Mouse (Mus musculus) ovary, postnatal 14 days (tissue): ENCODE data around the gene Ntrk3.
A peak's percentile ranks its signal among the peaks of the same experiment; 100 is the strongest.

ENCODE experiments used
- DNase-seq: peaks from one replicate; pipeline ENCODE4 v3.0.0; 2022; ENCODE audit warnings: low spot score

Ntrk3 gene

DNA sequence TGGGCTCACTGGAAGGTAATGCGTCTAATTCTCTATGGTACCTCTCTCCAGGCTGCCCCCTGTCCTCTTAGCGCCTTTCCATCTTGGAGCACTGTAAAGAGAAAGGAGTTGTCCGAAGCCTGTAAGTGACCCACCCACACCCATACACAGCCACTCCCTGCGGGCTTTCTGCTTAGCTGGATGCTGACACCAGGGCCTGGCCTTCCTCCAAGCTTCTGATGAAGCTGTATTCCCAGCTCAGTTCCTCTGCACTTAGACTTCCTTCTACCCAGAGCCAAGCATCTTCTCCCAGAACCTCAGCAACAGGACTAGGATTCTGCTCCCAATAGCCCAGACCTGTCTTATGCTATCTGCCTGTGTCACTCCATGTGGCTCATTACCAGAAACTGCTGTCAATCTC, 114.1 kb downstream of the Ntrk3 start:
- DNase-seq: no peak

DNA sequence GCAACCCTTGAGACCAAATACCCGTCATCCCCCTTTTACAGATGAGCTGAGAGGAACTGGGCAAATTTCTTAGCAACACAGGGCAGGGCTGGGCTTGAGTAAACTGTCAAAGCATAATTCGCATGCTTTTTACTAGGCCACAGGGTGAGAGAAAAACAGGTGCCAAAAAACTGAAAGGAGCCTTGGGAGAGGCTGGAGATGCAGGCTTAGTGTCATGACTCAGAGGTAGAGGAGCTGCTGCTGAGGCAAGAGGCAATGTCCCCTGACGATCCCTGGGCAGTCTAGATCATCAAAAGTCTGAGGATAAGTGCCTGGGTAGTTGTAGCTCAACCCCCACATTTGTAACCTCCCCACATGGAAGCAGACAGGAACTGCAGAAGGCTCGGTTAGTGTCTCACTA, 116.7 kb downstream of the Ntrk3 start:
- no peak for DNase-seq

DNA sequence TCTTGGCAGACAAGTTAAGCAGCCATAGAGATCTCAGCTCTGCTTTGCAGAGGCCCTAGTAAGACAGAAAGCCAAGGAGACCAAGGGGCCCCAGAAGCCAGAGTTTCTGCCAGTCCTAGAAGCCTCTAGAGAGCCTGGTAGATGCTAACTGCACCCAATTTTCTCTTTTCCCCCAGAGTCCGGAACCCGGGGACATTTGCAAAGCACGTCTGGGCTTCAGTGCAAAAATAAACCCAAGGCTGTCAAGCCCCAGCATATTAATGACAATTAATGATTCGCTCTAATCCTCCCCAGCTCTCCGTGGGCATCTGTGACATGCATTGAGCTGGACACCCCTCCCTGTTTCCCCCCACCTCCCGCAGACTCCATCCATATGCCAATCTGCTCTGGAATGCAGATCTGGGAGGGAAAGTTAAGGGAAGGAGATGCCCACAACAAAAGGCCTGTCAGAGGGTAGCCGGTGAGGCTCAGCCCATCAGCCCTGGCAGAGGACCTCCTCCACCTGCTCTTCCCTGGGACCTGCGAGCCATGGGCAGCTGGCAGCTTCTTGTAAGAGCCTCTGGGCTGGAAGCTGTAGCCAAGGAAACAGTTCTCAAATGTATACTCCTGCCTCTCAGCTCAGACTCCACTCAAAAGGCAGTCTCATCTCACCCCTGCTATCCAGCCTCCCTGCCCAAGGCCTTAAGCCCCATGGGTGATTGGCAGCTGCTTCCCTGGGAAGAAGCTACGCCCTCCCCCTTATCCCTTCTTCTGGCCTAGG, 117.8 kb downstream of the Ntrk3 start:
- no peak for DNase-seq

DNA sequence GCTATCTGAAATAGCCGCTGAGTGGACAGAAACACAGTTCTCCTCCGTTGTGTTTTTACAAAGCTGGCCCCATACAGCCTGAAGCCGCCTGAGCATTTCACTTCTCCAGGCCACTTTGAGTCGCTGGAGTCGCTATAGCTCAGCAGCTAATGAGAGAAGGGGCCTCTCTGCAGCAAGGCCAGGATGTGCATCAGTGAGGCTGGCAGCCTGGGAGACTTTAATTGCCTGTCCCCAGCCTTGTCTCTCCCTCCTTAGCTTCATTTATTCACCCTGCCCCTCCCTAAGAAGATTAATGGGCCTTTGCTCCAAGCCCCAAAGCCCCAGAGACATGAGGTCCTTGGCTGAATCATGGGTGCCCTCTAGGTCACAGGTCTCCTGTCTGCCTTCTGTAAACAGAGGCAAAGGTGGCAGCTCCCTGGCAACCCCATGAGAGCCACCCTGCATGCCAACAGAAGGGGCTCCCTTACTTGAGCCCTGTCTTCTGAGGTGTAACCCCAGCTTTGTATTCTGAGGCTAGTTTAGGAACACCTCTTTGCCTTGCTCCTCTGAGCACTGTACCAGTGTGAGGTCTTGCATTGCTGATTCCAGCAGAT, 132.2 kb downstream of the Ntrk3 start:
- no peak for DNase-seq

DNA sequence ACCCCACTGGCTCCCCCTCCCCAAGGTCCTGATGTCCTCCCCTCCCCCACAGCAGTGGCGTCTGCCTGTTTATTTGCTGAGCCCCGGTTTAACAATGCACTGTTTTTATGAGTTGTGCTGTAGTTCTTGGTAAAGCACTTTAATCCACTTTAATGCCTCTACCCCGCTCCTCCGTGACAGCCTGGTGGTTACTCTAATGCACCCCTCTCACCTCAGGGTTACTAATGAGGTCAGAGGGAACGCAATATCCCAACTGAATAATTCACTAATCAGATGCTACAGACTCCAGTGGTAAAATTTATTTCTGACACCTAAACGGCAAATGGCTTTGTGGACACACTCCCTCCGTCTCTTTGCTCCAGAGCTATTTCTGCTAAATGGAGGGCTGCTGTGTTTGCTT, 133.9 kb downstream of the Ntrk3 start:
- no peak for DNase-seq

DNA sequence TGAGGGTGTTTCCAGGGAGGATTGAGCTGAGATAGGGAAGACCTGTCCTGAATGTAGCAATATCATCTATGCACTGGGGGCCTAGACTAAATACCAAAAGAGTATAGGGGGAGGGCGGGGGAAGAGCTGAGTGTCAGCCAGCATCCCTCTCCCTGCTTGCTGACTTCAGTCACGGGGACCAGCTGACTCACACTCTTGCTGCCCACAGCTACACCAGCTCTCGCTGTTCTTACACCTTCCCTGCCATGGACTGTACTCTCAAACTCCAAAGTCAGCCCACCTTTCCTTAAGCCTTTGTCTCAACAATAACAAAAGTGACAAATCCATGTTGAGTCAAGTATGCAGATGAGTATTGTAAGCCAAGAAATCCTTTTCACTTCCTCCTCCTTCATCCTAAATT, 136.0 kb downstream of the Ntrk3 start:
- DNase-seq: no peak

DNA sequence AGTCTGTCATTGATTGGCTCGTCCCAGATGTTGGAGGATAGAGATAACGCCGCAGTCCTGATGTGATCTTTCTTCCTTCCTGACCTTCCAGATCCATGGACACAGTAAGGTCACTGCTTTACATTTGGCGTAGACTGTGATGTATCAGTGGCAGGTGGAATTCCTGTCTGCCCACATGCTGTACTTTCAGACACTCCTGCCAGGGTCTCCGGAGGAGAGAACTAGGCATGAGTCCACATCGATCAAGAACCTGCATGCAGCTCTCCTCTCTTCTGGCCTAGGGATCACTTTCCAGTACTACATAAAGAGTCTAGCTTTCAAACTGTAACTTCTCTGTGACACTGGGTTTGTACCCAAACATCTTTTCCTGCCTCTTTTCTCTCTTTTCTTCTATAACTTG, 136.9 kb downstream of the Ntrk3 start:
- DNase-seq: no peak

DNA sequence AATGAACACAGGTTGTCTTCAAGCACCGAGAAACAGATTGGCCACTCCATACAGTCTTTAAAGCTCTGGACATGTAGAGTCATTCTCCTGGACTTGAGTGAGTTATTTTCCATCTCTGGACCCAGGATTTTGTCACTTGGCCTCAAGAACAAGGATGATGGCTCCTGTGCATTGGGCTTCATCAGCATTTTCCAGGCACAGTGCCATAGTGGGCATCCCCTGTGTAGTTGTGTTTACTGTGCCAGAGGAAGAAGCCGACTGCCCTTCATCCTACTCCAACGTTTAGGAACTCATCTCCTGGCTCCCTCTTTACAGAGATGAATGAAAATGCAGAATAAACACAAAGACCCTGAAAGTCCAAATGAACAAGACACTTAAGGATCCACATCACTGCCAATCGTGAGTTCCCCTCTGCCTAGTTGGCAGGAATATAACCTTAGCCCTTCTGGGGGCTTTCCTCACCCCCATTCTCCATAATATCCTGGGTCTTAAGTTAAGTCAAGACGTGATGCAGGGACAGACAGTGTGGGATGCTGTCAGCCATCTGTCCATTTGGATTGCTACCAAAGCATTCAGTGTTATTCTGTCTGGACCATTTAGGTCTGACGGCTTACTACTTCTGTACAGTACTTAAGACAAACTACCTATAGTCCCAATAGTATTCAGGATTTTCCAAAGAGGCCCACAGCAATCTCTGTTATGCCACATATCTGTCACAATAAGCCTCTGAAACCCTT, 137.7 kb downstream of the Ntrk3 start:
- no peak for DNase-seq

- DNase-seq: no peak
Observed at GRCm38 (mm10) chr7:78598147-78598546, 139.7 kb downstream of the Ntrk3 start.

DNA sequence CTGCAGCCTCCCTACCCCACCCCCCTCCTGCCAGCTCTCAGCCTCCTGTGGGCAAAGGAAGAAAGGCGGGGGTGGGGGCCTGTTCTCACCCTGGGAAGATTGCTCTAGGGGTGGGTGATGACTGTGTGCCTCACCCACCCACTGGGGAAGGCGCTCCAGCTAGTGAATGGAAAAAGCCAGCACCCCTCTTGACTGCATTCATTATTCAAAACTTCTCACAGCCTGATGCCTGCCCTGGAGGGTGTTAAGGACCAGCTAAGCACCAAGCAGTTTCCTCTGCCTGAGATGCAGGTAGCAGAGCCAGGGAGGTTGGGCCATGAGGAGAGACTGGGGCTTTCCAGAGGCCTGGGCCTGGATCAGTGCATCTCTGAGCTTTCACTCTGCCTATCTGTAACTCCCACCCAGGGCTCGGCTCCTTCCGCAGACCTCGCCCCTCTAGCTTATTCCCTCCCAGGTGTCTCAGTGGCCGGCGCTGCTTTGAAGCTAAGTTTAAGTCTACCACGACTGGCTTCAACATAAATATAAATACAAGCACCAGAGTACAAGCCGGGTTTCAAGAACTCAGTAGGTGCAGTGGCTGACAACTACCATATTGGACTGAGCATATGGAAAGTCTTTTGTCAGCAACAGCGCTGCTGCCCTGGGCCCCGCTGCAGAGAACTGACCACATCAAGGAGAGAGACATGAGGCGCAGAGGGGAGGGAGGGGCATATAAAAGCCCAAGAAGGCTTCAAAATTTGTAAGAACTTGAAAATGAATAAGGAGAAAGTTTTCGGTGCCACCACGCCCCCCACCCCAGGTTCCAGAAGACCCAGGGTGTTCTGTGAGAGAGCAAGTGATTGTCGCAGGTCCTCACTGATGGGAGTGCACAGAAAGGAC, 140.3 kb downstream of the Ntrk3 start:
- no peak for DNase-seq

DNA sequence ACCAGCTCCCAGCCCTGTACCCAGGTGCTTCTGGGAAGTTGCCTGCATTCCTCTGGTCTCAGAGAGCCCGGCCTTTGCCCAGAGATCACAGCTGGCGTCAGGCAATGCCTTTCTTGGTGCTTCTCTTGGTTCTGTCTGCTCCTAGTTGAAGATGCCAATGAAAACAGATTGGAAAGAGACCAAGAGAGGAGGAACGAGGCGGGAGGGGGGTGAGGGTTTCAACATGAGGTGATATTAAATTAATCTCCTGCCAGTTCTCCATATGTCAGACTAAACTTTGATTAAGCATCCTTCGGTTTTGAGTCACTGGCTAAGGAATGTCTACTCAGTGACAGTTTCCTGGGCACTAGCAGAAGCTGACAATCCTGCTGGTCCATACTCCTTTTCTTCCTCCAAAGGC, 141.3 kb downstream of the Ntrk3 start:
- DNase-seq: no peak

DNA sequence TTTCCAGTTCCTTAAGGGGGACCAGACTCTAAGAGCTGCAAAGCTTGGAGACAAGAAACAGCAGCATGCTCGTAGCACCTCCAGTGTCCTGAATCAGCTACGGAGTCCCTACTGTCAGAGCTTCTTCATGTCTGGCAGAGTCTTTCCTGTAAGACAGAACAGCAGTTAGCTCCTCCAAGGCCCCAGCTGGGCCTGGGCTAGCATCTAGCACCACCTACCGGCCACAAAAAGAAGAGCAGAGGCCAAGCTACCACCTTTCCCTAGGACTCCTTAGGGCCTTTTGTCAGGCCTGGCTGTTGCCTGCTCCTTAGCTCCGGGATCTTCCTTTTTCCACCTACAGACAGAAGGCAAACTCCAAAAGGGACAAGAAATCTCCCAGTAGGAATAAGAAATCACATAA, 141.9 kb downstream of the Ntrk3 start:
- peak; percentile 55 for DNase-seq

- DNase-seq: no peak
Observed at GRCm38 (mm10) chr7:78592948-78593347, 144.9 kb downstream of the Ntrk3 start.

DNA sequence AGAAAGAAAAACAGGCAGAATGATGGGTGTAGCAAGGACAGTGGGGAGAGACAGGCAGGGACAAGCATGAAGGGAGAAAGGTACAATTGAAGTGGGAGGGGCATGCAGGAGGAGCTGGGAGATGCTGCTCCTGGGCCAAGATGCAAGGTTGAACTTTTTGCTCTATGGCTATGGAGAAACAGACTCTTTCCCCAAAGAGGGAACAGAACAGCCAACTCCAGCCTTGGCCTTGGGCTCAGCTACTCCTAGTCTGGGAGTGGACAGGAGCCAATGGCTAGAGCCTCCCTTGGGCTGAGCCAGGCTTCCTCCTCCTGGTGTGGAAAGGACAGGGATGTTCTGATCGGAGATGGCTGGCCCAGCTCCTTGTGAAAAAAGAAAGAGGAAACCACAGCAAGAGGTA, 145.6 kb downstream of the Ntrk3 start:
- no peak for DNase-seq

GRCm38 (mm10) chr7:78589766-78590165, 148.0 kb downstream of the Ntrk3 start:
- DNase-seq: no peak

GRCm38 (mm10) chr7:78586800-78587199, 151.0 kb downstream of the Ntrk3 start:
- DNase-seq: no peak

DNA sequence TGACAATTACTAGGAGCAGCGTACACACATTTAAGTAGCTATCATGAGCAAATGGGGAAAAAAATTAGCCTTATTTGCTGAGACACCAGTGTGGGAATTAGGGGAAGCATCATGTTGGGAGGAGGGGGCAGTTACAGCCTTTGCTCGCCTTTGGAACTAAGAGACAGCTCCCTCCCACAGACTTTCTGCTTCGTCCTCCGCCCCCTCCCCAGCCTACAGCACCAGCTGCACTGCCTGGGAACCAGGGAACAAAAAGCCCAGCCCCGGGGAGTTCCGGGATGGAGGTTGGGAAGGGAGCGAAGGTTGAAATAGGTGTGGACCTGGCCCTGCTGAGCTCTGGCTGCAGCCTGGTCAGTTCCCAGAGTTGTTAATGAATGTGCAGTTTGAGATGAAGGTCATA, 151.9 kb downstream of the Ntrk3 start:
- no peak for DNase-seq

GRCm38 (mm10) chr7:78584936-78585335, 152.9 kb downstream of the Ntrk3 start:
- no peak for DNase-seq

DNA sequence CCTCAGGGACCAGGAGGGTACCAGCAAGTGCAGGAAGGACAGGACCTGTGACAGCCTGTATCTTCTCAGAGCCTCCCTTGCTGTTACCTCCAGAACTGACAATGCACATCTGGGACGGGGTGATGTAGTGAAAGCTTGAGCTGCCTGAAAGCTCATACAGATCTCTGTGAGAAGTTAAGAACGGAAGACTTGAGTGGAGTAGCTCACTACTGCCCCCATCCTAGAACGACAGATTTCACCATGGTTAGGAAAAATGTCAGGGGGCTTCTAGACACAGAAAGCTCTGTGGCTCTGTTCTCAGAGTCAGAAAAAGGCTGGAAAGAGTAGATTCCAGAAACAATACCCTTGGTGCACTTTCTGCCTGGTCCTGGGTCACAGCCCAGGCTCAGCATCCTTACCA, 153.3 kb downstream of the Ntrk3 start:
- no peak for DNase-seq

GRCm38 (mm10) chr7:78583678-78584077, 154.1 kb downstream of the Ntrk3 start:
- no peak for DNase-seq

GRCm38 (mm10) chr7:78581341-78581740, 156.5 kb downstream of the Ntrk3 start:
- no peak for DNase-seq

DNA sequence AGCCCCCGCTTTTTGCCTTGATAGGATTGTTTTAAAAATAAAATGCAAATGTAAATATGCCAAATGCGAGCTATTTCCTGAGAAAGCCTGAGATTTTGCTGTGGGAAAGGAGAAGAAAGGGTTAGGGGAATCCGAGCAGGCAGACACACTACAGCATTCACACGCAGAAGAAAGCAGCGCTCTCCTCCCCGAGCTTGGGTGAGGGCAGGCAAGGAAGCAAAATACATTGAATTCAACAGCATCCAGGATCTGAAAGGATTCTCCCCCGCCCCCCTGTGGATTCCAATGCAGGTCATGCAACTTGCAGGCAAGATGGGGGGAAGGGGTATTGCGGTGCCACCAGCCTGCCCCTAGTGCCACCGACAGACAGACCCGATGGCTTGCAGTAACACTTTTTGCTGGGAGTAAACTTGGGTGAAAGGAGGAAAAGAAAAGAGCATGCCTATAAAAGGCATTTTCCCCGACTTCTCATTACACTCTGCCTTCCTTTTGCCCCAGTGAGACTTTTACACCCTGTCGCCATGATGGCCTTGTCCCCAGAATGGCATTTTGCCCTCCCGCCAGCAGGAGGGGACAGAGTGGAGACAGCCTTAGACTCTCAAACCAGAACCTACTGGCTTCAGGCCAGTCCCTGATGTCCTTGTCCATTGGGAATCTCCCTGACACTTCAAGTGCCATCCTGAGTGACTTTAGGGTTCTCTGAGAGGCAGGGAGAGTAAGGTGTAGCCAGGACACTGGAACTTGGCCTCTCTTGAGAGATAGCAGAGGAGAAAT, 158.2 kb downstream of the Ntrk3 start:
- DNase-seq: no peak
